Mouse (Mus musculus) neural tube, embryonic 15.5 days (tissue): ENCODE measurements around the gene Fgd3. TPM values are rescaled to one million over a fixed set of nuclear protein-coding genes. Genes with fewer than 3 reads are reported as not detected.

Experiments
- ATAC-seq: fragments of 200-750 bp; cut with Nextera tagmentation; 2 replicates; pipeline ENCODE4 v1.8.0; 2017; ENCODE audit warnings: mild to moderate bottlenecking, moderate TSS enrichment, moderate library complexity; ENCODE audit not compliant: low FRiP score
- H3K27ac ChIP-seq: fragments of 300-500 bp; sonication (generic); replicated peaks from 2 replicates; pipeline ENCODE4 v1.5.1; 2015; ENCODE audit warnings: mild to moderate bottlenecking, inconsistent platforms
- H3K27me3 ChIP-seq: fragments of 300-500 bp; sonication (generic); replicated peaks from 2 replicates; pipeline ENCODE4 v1.6.1; 2015; ENCODE audit warnings: inconsistent platforms
- H3K36me3 ChIP-seq: fragments of 300-500 bp; sonication (generic); 2 replicates; pipeline ENCODE4 v1.6.1; 2015; ENCODE audit warnings: inconsistent platforms
- H3K4me1 ChIP-seq: fragments of 300-500 bp; sonication (generic); 2 replicates; pipeline ENCODE4 v1.6.1; 2015; ENCODE audit warnings: inconsistent platforms
- H3K4me2 ChIP-seq: fragments of 300-500 bp; sonication (generic); 2 replicates; pipeline ENCODE4 v1.6.1; 2015; ENCODE audit warnings: inconsistent platforms, mild to moderate bottlenecking, moderate library complexity
- H3K4me3 ChIP-seq: fragments of 300-500 bp; sonication (generic); replicated peaks from 2 replicates; pipeline ENCODE4 v1.5.1; 2015; ENCODE audit warnings: mild to moderate bottlenecking, inconsistent platforms
- H3K9ac ChIP-seq: fragments of 300-500 bp; sonication (generic); replicated peaks from 2 replicates; pipeline ENCODE4 v1.6.1; 2015; ENCODE audit warnings: mild to moderate bottlenecking, inconsistent platforms
- H3K9me3 ChIP-seq: fragments of 300-500 bp; sonication (generic); replicated peaks from 2 replicates; pipeline ENCODE4 v1.6.1; 2016; ENCODE audit warnings: inconsistent platforms
- WGBS: fragments of 180-500 bp; shearing (Covaris S2); methylation state at CpG from one replicate; pipeline ENCODE4 v1.1.7; 2015; ENCODE audit warnings: mixed read lengths; 5-methylcytosine and 5-hydroxymethylcytosine counted together
- polyA plus RNA-seq: library from polyadenylated mRNA; unstranded; fragments of >200 nt; fragmentation: Nextera tagmentation; extraction: Ambion mirVana; gene quantifications from 2 replicates; pipeline ENCODE4 v1.2.1, GENCODE M21; 2015

Fgd3 gene
- polyA plus RNA-seq, 1 experiment from 2014 or later = 2.2 TPM

GRCm38 (mm10) chr13:49216808-49217561, 103.1 kb downstream of the Fgd3 start:
- no peak for ATAC-seq
- peaks cover 6% of the 10 kb centered on the region; the same call in 1 of the 2 replicates for H3K27me3 ChIP-seq
- H3K9ac ChIP-seq = no peak overlapping the region
- H3K4me3 ChIP-seq = no peak overlapping the region
- WGBS = 67% methylated on average over 9 of the region's 9 CpGs
- H3K36me3 ChIP-seq = no peaks in the 10 kb centered on the region
- H3K27ac ChIP-seq = no peak overlapping the region
- H3K9me3 ChIP-seq = no peaks in the 10 kb centered on the region
- peaks cover 36% of the 10 kb centered on the region for H3K4me1 ChIP-seq
- H3K4me2 ChIP-seq = peak overlapping the region; percentile 76; the same call in 1 of the 2 replicates

GRCm38 (mm10) chr13:49216220-49216552, 103.9 kb downstream of the Fgd3 start:
- Histone ChIP-seq H3K27me3 (peaks cover 6% of the 10 kb centered on the region; the same call in 1 of the 2 replicates), H3K27ac (peak overlapping the region; percentile 49; the same call in 1 of the 2 replicates), H3K9me3 (no peaks in the 10 kb centered on the region), H3K4me1 (peaks cover 44% of the 10 kb centered on the region), H3K4me2 (peak overlapping the region; percentile 76), H3K4me3 (peak overlapping the region; percentile 82), H3K36me3 (no peaks in the 10 kb centered on the region), H3K9ac (peak overlapping the region; percentile 66; the same call in 1 of the 2 replicates)
- 2% methylated on average over 17 of the region's 17 CpGs for WGBS
- no peak; the same call in 1 of the 2 replicates for ATAC-seq

DNA sequence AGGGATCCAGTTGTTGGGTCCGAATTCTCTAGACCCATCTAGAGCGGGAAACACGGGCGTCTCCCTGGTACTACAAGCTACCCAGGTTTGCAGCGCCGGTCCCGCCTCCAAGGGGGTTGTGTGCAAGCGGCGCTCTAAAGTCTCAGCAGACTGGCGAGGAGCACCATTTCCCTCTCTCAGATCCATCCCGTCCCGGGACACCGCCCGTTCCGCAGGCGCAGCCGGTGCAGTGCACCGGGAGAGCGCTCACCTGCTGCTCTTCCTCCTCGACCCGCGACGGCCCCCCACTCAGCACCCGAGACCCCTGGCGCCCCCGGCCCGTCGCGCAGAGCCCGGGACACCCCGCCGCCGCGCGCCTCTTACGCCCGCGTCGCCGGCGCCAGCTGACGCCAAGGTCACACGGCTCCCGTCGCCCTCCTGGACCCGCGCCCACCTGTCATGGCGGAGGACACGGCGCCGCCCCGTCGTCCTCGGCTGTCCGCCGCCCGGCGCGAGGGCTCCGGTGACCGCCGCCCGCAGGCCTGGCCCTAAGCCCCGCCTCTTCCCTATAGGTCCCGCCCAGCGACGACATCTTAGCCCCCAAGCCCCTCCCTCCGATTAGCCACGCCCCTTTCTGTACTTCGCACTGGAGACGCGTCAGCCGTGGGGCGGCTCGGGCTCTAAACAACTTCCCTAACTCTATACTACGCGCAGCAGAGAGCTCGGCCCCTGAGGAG, 104.4 kb downstream of the Fgd3 start, which contains the start of gene Card19:
Gene Card19 (minus strand): TSS at position 534 of the 716 bp plus-strand sequence.
- Histone ChIP-seq H3K36me3 (no peaks in the 10 kb centered on the region), H3K9me3 (no peaks in the 10 kb centered on the region), H3K27me3 (peaks cover 6% of the 10 kb centered on the region; the same call in 1 of the 2 replicates), H3K4me2 (peak within 1 kb of the TSS; percentile 76), H3K4me3 (peak within 1 kb of the TSS; percentile 82), H3K27ac (peak within 1 kb of the TSS; percentile 66), H3K9ac (peak within 1 kb of the TSS; percentile 66), H3K4me1 (peaks cover 49% of the 10 kb centered on the region)
- ATAC-seq = peak; percentile 90
- WGBS = under 1% methylated on average over 66 of the region's 78 CpGs

- H3K9ac ChIP-seq = peak overlapping the region; percentile 66
- H3K27ac ChIP-seq = peak overlapping the region; percentile 66; the same call in 1 of the 2 replicates
- no peaks in the 10 kb centered on the region for H3K36me3 ChIP-seq
- H3K4me3 ChIP-seq = peak overlapping the region; percentile 82
- ATAC-seq = no peak
- H3K4me1 ChIP-seq = peaks cover 50% of the 10 kb centered on the region
- WGBS = 12% methylated on average over 5 of the region's 5 CpGs
- H3K4me2 ChIP-seq = peak overlapping the region; percentile 76
- peaks cover 6% of the 10 kb centered on the region; the same call in 1 of the 2 replicates for H3K27me3 ChIP-seq
- no peaks in the 10 kb centered on the region for H3K9me3 ChIP-seq
Measured at GRCm38 (mm10) chr13:49215128-49215503, 105.0 kb downstream of the Fgd3 start.

GRCm38 (mm10) chr13:49214454-49214853, 105.7 kb downstream of the Fgd3 start:
- no peak for ATAC-seq
- Histone ChIP-seq H3K4me3 (peak overlapping the region; percentile 82), H3K4me1 (peaks cover 50% of the 10 kb centered on the region), H3K4me2 (peak overlapping the region; percentile 76), H3K9me3 (no peaks in the 10 kb centered on the region), H3K27ac (peak overlapping the region; percentile 2; the same call in 1 of the 2 replicates), H3K27me3 (peaks cover 6% of the 10 kb centered on the region; the same call in 1 of the 2 replicates), H3K36me3 (no peaks in the 10 kb centered on the region), H3K9ac (0 out of 2 replicates have a peak overlapping the region, but pooled peaks have one; percentile 66)
- WGBS = 54% methylated on average over 3 of the region's 3 CpGs

DNA sequence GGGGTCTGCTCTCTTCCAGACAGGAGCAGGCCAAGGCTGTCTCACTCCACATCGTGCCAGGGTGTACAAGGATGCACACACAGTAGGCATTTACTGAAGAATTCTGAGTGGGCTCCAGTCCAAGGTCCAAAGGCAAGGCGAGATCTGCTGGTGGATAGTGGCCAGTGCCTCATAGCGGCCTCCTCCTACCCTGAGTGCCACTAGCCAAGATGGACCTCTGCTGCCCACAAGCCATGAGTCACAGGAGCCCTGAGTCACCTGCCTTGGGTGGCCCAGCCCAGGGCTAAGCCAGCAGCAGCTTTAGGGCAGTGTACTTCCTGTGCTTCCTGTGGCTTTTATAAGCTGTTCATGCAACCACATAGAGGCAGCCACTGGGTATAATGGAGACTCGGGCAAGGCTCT, 106.6 kb downstream of the Fgd3 start:
- Histone ChIP-seq H3K36me3 (no peaks in the 10 kb centered on the region), H3K27me3 (peaks cover 6% of the 10 kb centered on the region; the same call in 1 of the 2 replicates), H3K9ac (no peak overlapping the region), H3K27ac (peak overlapping the region; percentile 60), H3K4me2 (no peak overlapping the region), H3K4me1 (peaks cover 50% of the 10 kb centered on the region), H3K9me3 (no peaks in the 10 kb centered on the region), H3K4me3 (no peak overlapping the region)
- no peak for ATAC-seq
- WGBS = 43% methylated on average over 4 of the region's 4 CpGs

GRCm38 (mm10) chr13:49212711-49213500, 107.2 kb downstream of the Fgd3 start:
- Histone ChIP-seq H3K9me3 (no peaks in the 10 kb centered on the region), H3K36me3 (no peaks in the 10 kb centered on the region), H3K4me2 (no peak overlapping the region), H3K4me1 (peaks cover 50% of the 10 kb centered on the region), H3K4me3 (no peak overlapping the region), H3K27ac (peak overlapping the region; percentile 60; the same call in 1 of the 2 replicates), H3K9ac (no peak overlapping the region), H3K27me3 (peaks cover 6% of the 10 kb centered on the region; the same call in 1 of the 2 replicates)
- WGBS = 84% methylated on average over 4 of the region's 4 CpGs
- no peak for ATAC-seq

Other genes starting within 250 kb of the Fgd3 start
- gene Wnk2, start 172.3 kb downstream of the Fgd3 start, polyA plus RNA-seq = 16.0 and 19.0 TPM in 2 replicates
- gene Ninj1, start 132.8 kb downstream of the Fgd3 start, polyA plus RNA-seq = 37.4 and 38.9 TPM in 2 replicates
- 44.6 and 45.5 TPM in 2 replicates for gene Card19, start 104.3 kb downstream of the Fgd3 start, polyA plus RNA-seq
- 0.95 and 2.1 TPM in 2 replicates for gene Susd3, start 71.6 kb downstream of the Fgd3 start, polyA plus RNA-seq
- gene Bicd2, start 21.3 kb upstream of the Fgd3 start, polyA plus RNA-seq = 28.3 and 30.3 TPM in 2 replicates
- 13.1 and 13.6 TPM in 2 replicates for gene Ippk, start 100.9 kb upstream of the Fgd3 start, polyA plus RNA-seq
- 0.58 and 0.72 TPM in 2 replicates for gene Tes3-ps, start 173.0 kb upstream of the Fgd3 start, polyA plus RNA-seq
- gene Ecm2, start 184.5 kb upstream of the Fgd3 start, polyA plus RNA-seq = 1.9 and 2.2 TPM in 2 replicates
- 6.1 and 6.5 TPM in 2 replicates for gene Aspn, start 224.1 kb upstream of the Fgd3 start, polyA plus RNA-seq